Mouse (Mus musculus) heart, postnatal 36 days (tissue): ENCODE results near the gene Sspn. TPM values are rescaled to one million over a fixed set of nuclear protein-coding genes. Genes with fewer than 3 reads are reported as not detected.

ENCODE experiments used
- DNase-seq, 2 experiments: peaks; one replicate each; pipeline ENCODE4 v3.0.0; 2021 to 2022
- intact Hi-C: fragments of 180-260 bp; cut with DNase I; formaldehyde crosslinking; loops from one replicate; pipeline ENCODE4 v1.15.1; 2025
- total RNA-seq, 2 experiments: library from RNA; stranded (reverse); gene quantifications; 2 replicates each; pipeline ENCODE4 v1.2.3; 2021

The Sspn gene
- total RNA-seq, 2 experiments from 2014 or later = 131 to 132 TPM

- intact Hi-C loops = no loop called here
- DNase-seq = no peak
These were observed 38.1 kb downstream of the Sspn start for GRCm38 (mm10) chr6:145969572-145969971.

GRCm38 (mm10) chr6:145972107-145972506 lies 40.7 kb downstream of the Sspn start:
- intact Hi-C loops = no loop called here
- no peak for DNase-seq

GRCm38 (mm10) chr6:145972836-145973235 lies 41.4 kb downstream of the Sspn start:
- intact Hi-C loops = no loop called here
- no peak for DNase-seq

GRCm38 (mm10) chr6:145973356-145973755 lies 41.9 kb downstream of the Sspn start:
- no peak for DNase-seq
- intact Hi-C loops = no loop called here

GRCm38 (mm10) chr6:145974766-145975165 lies 43.3 kb downstream of the Sspn start:
- DNase-seq = no peak
- intact Hi-C loops = no loop called here

- no peak for DNase-seq
- intact Hi-C loops = no loop called here
These were observed 45.9 kb downstream of the Sspn start for GRCm38 (mm10) chr6:145977344-145977743.

- intact Hi-C loops = no loop called here
- no peak for DNase-seq
These were observed 46.5 kb downstream of the Sspn start for GRCm38 (mm10) chr6:145977771-145978450.

- intact Hi-C loops = no loop called here
- DNase-seq = no peak
These were observed 49.6 kb downstream of the Sspn start for GRCm38 (mm10) chr6:145981074-145981473.

GRCm38 (mm10) chr6:145982335-145982734 lies 50.9 kb downstream of the Sspn start:
- intact Hi-C loops = no loop called here
- DNase-seq = no peak

- DNase-seq = no peak
- intact Hi-C loops = no loop called here
These were observed 59.1 kb downstream of the Sspn start for GRCm38 (mm10) chr6:145990578-145990977.

- intact Hi-C loops = no loop called here
- no peak for DNase-seq
These were observed 61.1 kb downstream of the Sspn start for GRCm38 (mm10) chr6:145992526-145992925.

GRCm38 (mm10) chr6:145992985-145993384 lies 61.5 kb downstream of the Sspn start:
- intact Hi-C loops = no loop called here
- peak; percentile 45 to 57 for DNase-seq

- peak; percentile 63 to 67 for DNase-seq
- intact Hi-C loops = no loop called here
These were observed 67.0 kb downstream of the Sspn start for GRCm38 (mm10) chr6:145998314-145999007.

- intact Hi-C loops = no loop called here
These were observed 69.3 kb downstream of the Sspn start for GRCm38 (mm10) chr6:146000767-146001166.

GRCm38 (mm10) chr6:146001396-146002191 lies 70.2 kb downstream of the Sspn start:
- intact Hi-C loops = no loop called here

More at GRCm38 (mm10) chr6:146000767-146001166, 69.3 kb downstream of the Sspn start:
- no peak for DNase-seq

GRCm38 (mm10) chr6:146004174-146004601 lies 72.7 kb downstream of the Sspn start:
- DNase-seq = no peak
- intact Hi-C loops = no loop called here

More at GRCm38 (mm10) chr6:146001396-146002191, 70.2 kb downstream of the Sspn start:
- DNase-seq = no peak

- intact Hi-C loops = no loop called here
- DNase-seq = no peak
These were observed 73.9 kb downstream of the Sspn start for GRCm38 (mm10) chr6:146005129-146005886.

- intact Hi-C loops = no loop called here
- DNase-seq = no peak
These were observed 74.6 kb downstream of the Sspn start for GRCm38 (mm10) chr6:146005935-146006564.

- intact Hi-C loops = no loop called here
- no peak for DNase-seq
These were observed 75.3 kb downstream of the Sspn start for GRCm38 (mm10) chr6:146006753-146007152.

GRCm38 (mm10) chr6:146008450-146008981 lies 77.1 kb downstream of the Sspn start:
- intact Hi-C loops = no loop called here
- peak; percentile 21 to 41 for DNase-seq
